Mouse (Mus musculus) hindbrain, embryonic 15.5 days (tissue): Measurements from ENCODE around the gene Cyp26b1. TPM values are rescaled to one million over a fixed set of nuclear protein-coding genes. Genes with fewer than 3 reads are reported as not detected.
"Not testable (repeated sequence)": the region's sequence is repeated elsewhere in the genome, so short reads cannot be mapped to it uniquely, and the experiment has no call there.

Experiments used
- ATAC-seq: fragments of 200-750 bp; cut with Nextera tagmentation; 2 replicates; pipeline ENCODE4 v1.8.0; 2017; ENCODE audit warnings: low read depth, moderate number of reproducible peaks, moderate TSS enrichment; ENCODE audit not compliant: low FRiP score
- H3K27ac ChIP-seq: fragments of 300-500 bp; sonication (generic); replicated peaks from 2 replicates; pipeline ENCODE4 v1.5.1; 2015; ENCODE audit warnings: mild to moderate bottlenecking, inconsistent platforms
- H3K27me3 ChIP-seq: fragments of 300-500 bp; sonication (generic); 2 replicates; pipeline ENCODE4 v1.6.1; 2015; ENCODE audit warnings: control low read depth, inconsistent platforms
- H3K36me3 ChIP-seq: fragments of 300-500 bp; sonication (generic); 2 replicates; pipeline ENCODE4 v1.6.1; 2015; ENCODE audit warnings: control low read depth, inconsistent platforms
- H3K4me1 ChIP-seq: fragments of 300-500 bp; sonication (generic); replicated peaks from 2 replicates; pipeline ENCODE4 v1.6.1; 2015; ENCODE audit warnings: control low read depth, inconsistent platforms
- H3K4me2 ChIP-seq: fragments of 300-500 bp; sonication (generic); 2 replicates; pipeline ENCODE4 v1.6.1; 2015; ENCODE audit warnings: moderate library complexity, mild to moderate bottlenecking, inconsistent platforms
- H3K4me3 ChIP-seq: fragments of 300-500 bp; sonication (generic); 2 replicates; pipeline ENCODE4 v1.5.1; 2015; ENCODE audit warnings: mild to moderate bottlenecking, inconsistent platforms
- H3K9ac ChIP-seq: fragments of 300-500 bp; sonication (generic); 2 replicates; pipeline ENCODE4 v1.6.1; 2015; ENCODE audit warnings: inconsistent platforms
- H3K9me3 ChIP-seq: fragments of 300-500 bp; sonication (generic); 2 replicates; pipeline ENCODE4 v1.6.1; 2016; ENCODE audit warnings: control low read depth, inconsistent platforms
- WGBS: fragments of 180-500 bp; shearing (Covaris S2); methylation state at CpG from one replicate; pipeline ENCODE4 v1.1.7; 2015; 5-methylcytosine and 5-hydroxymethylcytosine counted together
- polyA plus RNA-seq: library from polyadenylated mRNA; unstranded; fragments of >200 nt; fragmentation: Nextera tagmentation; extraction: Ambion mirVana; gene quantifications from 2 replicates; pipeline ENCODE4 v1.2.1, GENCODE M21; 2015

The Cyp26b1 gene
- polyA plus RNA-seq, 1 experiment from 2014 or later = 52.7 TPM

DNA sequence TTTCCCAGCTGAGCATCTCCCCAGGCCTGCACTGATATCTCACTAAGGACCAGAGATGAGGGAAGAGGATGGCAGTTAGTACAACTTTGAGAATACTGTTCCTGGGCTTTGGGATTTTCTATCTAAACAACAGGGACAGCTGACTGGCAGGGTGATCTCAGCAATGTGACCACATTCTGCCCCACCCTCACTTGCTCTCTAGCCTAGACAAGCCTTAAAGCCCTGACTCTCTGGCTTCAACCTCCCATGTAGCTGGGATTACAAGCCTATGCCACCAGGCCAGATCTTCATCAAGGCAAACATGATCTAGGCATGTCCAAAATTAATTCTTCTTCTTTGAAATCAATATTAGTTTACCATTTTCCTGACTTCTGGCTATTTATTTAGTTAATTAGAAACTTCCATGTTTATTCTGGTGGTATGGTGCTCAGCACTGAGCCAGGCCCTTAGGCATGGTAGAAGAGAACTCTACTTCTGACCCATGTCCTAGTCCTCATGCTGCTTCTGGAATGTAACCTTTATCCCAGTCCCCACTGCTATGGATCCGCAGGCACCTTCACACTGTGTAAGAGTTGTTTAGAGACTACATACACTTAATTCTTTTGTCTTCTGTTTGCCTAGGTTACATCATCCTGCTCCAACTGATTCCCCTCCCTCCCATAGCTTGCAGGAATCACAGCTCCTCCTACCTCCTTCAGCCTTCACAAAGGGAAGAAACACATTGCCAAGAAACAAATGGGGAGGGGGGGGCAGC is 7.6 kb upstream of the Cyp26b1 start:
- Histone ChIP-seq H3K9ac (no peak overlapping the region), H3K9me3 (no peaks in the 10 kb centered on the region), H3K4me1 (no peaks in the 10 kb centered on the region), H3K4me2 (no peak overlapping the region), H3K4me3 (no peak overlapping the region), H3K27me3 (no peaks in the 10 kb centered on the region), H3K36me3 (no peaks in the 10 kb centered on the region), H3K27ac (no peak overlapping the region)
- 22% methylated on average over 1 of the region's 1 CpGs for WGBS
- ATAC-seq = no peak

DNA sequence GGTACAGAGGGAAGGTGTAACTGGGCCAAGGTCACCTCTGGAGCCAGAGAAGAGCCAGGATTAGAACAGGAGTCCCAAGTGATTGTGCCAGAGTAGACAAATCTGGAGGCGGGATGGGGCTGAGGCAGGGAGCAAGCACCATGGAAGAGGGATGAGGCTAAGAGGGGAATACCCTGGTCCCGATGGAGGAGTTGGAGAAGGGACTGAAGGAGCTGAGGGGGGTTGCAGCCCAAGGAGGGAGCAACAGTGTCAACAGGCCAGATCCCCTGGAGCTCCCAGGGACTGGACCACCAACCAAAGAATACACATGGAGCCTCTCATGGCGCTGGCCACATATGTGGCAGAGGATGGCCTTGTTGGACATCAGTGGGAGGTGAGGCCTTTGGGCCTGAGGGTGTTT is 5.6 kb upstream of the Cyp26b1 start:
- H3K4me2 ChIP-seq, H3K9ac ChIP-seq: not testable (repeated sequence)

DNA sequence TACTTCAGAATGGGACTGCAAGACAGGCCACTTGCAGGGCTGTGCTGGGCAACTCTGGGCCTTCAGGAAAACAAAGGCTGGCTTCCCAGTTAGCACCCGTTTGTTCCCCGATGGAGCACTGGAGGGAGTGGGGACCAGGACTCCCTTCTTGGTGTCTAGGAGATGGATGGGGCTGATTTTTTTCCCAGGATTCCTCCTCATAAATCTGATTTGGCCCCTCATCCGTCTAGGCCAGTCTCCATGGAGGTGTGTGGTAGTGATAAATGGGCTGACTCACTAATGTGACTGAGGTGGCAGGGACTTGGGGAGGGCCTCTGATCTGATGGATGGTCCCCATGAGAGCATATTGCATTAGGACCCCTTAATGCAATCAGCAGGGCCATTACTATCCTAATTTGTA is 5.0 kb upstream of the Cyp26b1 start:
- H3K4me2 ChIP-seq = no peak overlapping the region
- H3K27me3 ChIP-seq = no peaks in the 10 kb centered on the region
- H3K4me1 ChIP-seq = 0 out of 2 replicates have a peak, but pooled peaks cover 9% of the 10 kb centered on the region
- H3K9ac ChIP-seq = no peak overlapping the region
- no peaks in the 10 kb centered on the region for H3K9me3 ChIP-seq
- H3K27ac ChIP-seq = no peak overlapping the region
- no peaks in the 10 kb centered on the region for H3K36me3 ChIP-seq
- no peak overlapping the region for H3K4me3 ChIP-seq
- WGBS = 71% methylated on average over 3 of the region's 3 CpGs
- peak; percentile 59; the same call in 1 of the 2 replicates for ATAC-seq

More for the DNA sequence above, 5.6 kb upstream of the Cyp26b1 start:
- not testable (repeated sequence) for H3K4me3 ChIP-seq, H3K27me3 ChIP-seq, H3K27ac ChIP-seq, ATAC-seq, H3K4me1 ChIP-seq, H3K9me3 ChIP-seq, H3K36me3 ChIP-seq
- WGBS = 89% methylated on average over 3 of the region's 3 CpGs

DNA sequence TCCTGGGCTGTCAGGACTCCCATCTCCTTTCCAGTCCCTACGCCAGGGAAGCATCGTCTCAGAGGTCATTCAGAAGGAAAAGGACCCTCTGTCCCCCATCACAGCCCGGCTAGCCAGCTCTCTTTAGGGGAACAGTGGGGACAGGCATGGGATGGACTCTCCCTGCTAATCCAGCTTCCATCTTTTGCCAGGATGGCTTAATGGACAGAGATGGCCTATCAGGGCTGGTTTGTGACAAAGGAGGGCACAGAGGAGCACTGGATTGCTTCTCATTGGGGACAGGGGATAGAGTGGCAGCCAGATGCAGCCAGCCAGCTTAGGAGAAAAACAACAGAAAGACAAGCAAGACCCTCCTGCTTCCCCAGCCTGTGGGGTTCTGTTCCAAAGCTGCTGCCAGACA is 918 bp upstream of the Cyp26b1 start:
- H3K4me2 ChIP-seq = peak overlapping the region; percentile 29
- peak overlapping the region; percentile 46 for H3K27ac ChIP-seq
- peaks cover 15% of the 10 kb centered on the region for H3K4me1 ChIP-seq
- peak; percentile 20; the same call in 1 of the 2 replicates for ATAC-seq
- WGBS = 26% methylated on average over 3 of the region's 3 CpGs
- no peaks in the 10 kb centered on the region for H3K9me3 ChIP-seq
- no peak overlapping the region; the same call in 1 of the 2 replicates for H3K9ac ChIP-seq
- H3K27me3 ChIP-seq = 0 out of 2 replicates have a peak, but pooled peaks cover under 1% of the 10 kb centered on the region
- no peak overlapping the region for H3K4me3 ChIP-seq
- no peaks in the 10 kb centered on the region for H3K36me3 ChIP-seq

DNA sequence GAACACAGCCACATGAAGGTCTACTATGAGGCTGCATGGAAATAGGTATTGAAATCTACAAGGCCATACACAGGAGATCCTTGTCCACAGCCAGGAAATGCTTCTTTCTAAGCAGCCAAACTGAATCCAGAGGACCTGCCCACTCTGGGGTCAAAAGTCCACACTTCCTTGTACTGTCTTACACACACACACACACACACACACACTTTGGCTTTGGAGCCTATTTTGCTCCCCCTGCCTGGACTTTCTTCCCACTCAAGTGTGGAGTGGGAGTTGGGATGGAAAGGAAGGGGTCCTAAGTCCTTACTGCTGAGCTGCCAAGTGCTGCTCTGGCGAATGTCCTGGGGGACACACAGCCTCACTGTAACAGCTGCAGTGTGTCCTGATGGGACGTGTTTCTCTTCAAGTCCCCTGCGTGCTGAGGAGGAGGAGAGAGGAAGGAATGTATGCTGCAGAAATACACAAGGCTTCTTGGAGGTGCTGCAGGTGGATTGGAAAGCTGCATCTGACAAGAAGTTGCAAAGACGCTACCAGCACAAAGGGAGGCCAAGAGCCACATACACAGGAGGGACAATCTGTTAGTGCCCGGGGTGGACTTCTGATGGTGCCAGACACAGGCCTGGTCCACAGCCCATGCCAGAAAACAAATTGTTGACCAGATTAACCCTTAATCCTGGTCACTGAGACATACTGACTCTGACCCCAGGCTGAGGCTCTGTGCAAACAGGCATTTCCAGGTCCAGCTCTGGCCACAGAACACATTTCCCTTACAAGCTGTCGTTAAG is 2.6 kb downstream of the Cyp26b1 start:
- H3K4me1 ChIP-seq = peaks cover 48% of the 10 kb centered on the region
- H3K27ac ChIP-seq = peak overlapping the region; percentile 40
- ATAC-seq = no peak
- peak overlapping the region; percentile 49 for H3K4me3 ChIP-seq
- 0 out of 2 replicates have a peak overlapping the region, but pooled peaks have one; percentile 21 for H3K9ac ChIP-seq
- H3K9me3 ChIP-seq = no peaks in the 10 kb centered on the region
- H3K36me3 ChIP-seq = no peaks in the 10 kb centered on the region
- 47% methylated on average over 6 of the region's 6 CpGs for WGBS
- H3K4me2 ChIP-seq = peak overlapping the region; percentile 97
- peaks cover 27% of the 10 kb centered on the region for H3K27me3 ChIP-seq

DNA sequence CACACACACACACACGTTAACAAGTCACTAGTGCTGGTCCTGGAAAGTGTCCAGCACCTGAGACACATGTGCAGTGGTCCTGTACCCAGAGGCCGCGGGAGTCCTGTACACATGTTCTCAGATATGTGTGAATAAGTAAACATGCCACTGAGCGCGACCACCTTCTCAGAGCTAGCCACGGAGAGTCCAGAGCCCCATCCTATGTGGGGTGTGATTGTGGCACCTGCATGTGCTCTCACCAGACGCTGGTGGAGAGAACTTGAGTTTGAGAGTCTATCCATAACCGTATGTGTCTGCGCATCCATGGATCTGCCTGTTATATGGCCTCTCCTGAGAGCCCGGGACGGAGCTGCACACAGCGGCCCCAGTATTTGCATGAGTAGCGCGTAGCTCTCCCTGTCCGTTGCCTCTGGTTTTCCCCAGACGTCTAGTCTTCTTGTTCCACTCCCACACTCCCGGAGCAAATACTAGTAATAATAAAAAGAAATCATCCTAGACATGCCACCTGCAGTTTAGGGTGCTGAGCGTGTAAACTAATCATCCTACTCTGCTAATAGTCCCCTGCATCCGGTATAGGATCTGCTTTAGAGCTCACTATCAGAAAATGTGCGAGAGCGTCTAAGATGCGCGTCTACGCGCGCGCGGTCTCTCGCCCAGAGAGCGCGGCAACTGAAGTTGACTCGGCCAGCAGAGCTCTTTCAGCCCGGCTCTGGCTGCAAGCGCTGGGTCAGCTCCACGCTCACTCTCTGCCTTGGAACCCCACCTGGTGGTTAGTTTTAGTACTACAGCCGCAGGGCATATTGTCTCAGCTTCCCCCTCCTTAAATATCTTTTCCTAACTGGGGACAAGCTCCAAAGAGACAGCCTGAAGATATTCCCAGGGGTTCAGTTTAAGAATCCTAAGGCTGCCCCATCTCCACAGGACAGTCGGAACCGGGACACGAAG is 3.7 kb downstream of the Cyp26b1 start:
- Histone ChIP-seq H3K36me3 (no peaks in the 10 kb centered on the region), H3K4me1 (peaks cover 59% of the 10 kb centered on the region), H3K4me2 (peak overlapping the region; percentile 97), H3K9me3 (no peaks in the 10 kb centered on the region), H3K27me3 (peaks cover 33% of the 10 kb centered on the region), H3K9ac (0 out of 2 replicates have a peak overlapping the region, but pooled peaks have one; percentile 29), H3K4me3 (peak overlapping the region; percentile 49), H3K27ac (peak overlapping the region; percentile 40)
- peak; percentile 66 for ATAC-seq
- 4% methylated on average over 39 of the region's 39 CpGs for WGBS

DNA sequence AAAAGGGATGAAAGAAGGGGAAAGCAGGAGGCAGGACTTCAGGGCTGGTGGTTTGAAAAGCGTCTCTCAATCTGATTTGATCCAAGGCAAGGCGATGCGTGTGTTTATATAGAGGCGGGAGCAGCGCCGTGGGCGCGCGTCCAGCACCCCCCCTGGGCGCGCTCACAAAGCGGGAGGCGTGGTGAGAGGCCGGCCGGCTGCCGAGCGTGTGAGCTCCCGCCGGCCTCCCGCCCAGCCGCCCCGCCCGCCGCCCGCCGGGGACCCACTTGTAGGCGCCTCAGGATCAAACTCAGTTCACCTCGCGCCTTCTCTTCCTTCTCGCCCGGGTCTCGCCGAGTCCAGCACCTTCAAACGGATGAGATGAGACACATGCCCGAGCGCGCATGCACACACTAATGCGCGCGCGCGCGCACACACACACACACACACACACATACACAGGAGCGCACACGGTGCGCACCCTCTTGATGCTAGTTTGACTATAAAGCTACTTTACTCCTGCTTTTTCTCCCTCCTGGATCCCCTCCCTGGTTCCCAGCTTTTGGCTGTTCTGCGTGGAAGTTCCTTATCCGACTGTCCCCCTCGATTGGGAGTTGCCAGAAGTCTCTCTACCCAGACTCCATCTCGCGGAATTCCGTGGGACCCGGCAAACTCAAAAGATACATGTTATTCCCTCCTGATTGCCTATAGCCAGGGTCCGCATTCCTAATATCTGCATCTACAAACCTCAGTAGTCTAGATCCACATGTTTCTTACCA is 4.6 kb downstream of the Cyp26b1 start:
- Histone ChIP-seq H3K4me1 (peaks cover 60% of the 10 kb centered on the region), H3K27ac (peak overlapping the region; percentile 62; the same call in 1 of the 2 replicates)
- no peak for ATAC-seq

DNA sequence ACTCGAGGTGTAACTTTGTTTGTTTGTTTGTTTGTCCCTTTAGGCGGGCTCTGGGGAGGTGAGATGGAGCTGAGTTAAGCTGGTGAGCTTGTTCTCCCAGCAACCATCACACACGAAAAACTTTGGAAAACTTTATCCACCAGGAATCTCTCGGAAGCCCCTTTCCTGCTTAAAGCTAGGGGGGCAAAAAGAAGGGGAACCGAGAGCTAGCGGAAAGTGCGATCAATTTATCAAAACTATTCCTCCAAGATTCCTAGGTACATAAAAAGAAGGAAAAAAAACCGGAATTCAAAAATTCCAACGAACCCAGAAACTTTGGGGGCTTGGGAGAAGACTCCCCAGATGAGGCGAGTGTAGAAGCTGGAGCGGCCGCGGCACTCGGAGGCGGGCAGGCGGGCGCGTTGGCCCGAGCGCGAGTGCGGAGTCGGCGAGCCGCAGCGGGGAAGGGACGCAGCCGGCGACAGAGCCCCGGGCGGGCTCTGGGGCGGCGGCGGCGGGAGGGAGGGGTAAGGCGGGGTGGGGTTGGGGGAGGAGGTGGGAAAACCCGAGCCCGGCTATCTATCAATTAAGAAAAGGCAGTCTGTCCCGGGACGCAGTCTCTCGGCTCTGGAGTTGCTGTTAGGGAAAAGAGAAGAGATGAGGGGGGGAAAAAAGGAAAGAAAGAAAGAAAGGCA is 5.3 kb downstream of the Cyp26b1 start:
- Histone ChIP-seq H3K36me3 (no peaks in the 10 kb centered on the region), H3K4me1 (peaks cover 66% of the 10 kb centered on the region), H3K9me3 (no peaks in the 10 kb centered on the region), H3K27ac (peak overlapping the region; percentile 62), H3K9ac (peak overlapping the region; percentile 55), H3K27me3 (peaks cover 48% of the 10 kb centered on the region), H3K4me3 (peak overlapping the region; percentile 49), H3K4me2 (peak overlapping the region; percentile 97)
- WGBS = under 1% methylated on average over 41 of the region's 41 CpGs
- no peak for ATAC-seq

More for the DNA sequence above, 4.6 kb downstream of the Cyp26b1 start:
- Histone ChIP-seq H3K4me2 (peak overlapping the region; percentile 97), H3K9ac (peak overlapping the region; percentile 29; the same call in 1 of the 2 replicates), H3K9me3 (no peaks in the 10 kb centered on the region), H3K27me3 (peaks cover 41% of the 10 kb centered on the region), H3K4me3 (peak overlapping the region; percentile 49), H3K36me3 (no peaks in the 10 kb centered on the region)
- under 1% methylated on average over 41 of the region's 54 CpGs for WGBS

DNA sequence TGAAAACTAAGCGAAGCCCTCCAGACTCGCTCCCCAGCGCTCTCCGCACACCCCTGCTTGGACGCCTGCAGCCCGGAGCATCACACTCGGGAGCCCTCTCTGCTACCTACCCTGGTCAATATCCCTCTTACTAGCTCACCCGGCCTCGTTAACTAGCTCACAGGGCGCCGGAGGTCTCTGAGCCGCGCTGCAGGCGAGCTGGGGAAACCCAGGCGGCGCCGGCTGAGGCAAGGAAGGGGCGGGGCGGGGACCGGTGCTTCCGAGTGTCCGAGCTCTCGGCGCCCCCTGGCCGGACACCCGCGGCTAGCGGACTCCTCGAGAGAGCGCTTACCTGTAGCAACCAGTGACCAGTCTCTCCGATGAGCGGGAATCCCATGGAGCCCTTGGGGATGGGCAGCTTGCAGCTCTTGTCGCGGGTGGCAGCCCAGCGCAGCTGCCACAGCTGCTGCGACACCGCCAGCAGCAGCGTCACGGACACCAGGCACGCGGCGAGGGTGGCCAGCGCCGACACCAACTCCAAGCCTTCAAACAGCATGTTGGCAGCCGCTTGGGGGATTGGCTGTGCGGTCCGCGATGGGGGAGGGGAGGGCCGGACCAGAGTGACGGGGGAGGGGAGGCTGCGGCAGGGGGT is 6.1 kb downstream of the Cyp26b1 start:
- WGBS = under 1% methylated on average over 51 of the region's 51 CpGs
- H3K9ac ChIP-seq = peak overlapping the region; percentile 55
- H3K4me3 ChIP-seq = peak overlapping the region; percentile 49
- H3K4me1 ChIP-seq = peaks cover 71% of the 10 kb centered on the region
- ATAC-seq = no peak
- no peaks in the 10 kb centered on the region for H3K9me3 ChIP-seq
- H3K4me2 ChIP-seq = peak overlapping the region; percentile 97
- H3K27ac ChIP-seq = peak overlapping the region; percentile 62
- H3K27me3 ChIP-seq = peaks cover 56% of the 10 kb centered on the region
- no peaks in the 10 kb centered on the region for H3K36me3 ChIP-seq

DNA sequence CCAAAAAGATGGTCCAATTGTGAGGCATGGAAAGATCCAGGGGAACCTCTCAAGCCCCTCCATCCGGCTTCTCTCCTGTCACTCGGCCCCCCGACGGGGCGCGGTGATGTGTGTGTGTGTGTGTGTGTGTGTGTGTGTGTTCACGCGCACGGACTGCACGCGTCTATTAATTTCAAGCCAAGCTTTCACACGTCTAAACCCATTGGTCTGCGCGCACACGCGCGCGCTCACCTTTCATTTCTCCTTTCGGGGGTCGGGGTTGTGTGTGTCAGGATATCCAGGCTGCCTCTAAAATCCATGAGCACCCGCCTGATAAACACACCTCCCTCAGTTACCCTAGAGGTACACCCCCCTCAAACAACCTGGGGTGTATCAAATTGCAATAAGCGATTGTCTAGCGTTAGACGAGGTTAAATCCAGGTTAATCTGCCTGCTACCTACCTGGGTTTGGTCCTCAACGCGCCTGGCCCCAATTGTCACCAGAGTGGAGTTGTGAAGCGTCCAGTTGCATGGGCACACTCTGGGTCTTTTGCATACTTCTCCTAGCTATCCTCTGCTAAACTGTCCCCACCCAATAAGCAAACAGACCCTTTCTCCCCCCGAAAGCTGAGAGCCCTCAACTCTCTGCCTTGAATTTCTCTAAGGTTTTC is 7.0 kb downstream of the Cyp26b1 start:
- Histone ChIP-seq H3K27me3 (peaks cover 65% of the 10 kb centered on the region), H3K9ac (0 out of 2 replicates have a peak overlapping the region, but pooled peaks have one; percentile 55), H3K4me2 (peak overlapping the region; percentile 97), H3K27ac (peak overlapping the region; percentile 62; the same call in 1 of the 2 replicates), H3K36me3 (no peaks in the 10 kb centered on the region), H3K4me3 (peak overlapping the region; percentile 49), H3K9me3 (no peaks in the 10 kb centered on the region), H3K4me1 (peaks cover 71% of the 10 kb centered on the region)
- 1% methylated on average over 28 of the region's 28 CpGs for WGBS
- no peak for ATAC-seq
